In the genomic region with DNA sequence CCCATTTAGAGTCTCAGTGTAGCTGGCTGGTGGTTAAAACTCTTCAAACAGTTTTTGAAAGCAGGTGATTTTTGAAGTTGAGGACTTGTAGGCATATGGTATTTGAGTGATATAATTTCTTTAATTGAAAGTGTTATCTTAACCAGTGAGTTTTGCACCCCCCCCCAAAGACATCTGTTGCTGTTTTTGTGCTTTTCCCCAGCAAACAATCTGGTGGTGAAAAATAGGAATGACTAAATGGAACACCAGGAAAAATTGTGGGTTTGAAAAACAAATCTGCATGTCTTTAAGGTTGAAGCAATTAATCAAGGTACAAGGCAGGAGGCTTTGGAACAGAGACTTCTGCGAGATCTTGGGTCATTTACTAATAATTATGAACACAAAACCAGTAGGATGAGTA, we compare ENCODE assay signal across 27 mouse cellular contexts.
DNase-seq lines count a peak whose midpoint lies in the region; ATAC-seq and TF ChIP-seq lines count a peak whose summit lies in the region.
"Had no signal": no experiment of that assay in that cellular context is flagged by ENCODE, and none has a peak within 500 bp of the region (broad histone marks: within the 10 kb centered on the region; RNA-seq: fewer than 3 reads in every experiment).

No protein-coding gene starts in this region.

- WGBS in forebrain, postnatal 0 days = 90% methylated on average over 1 of the region's 1 CpGs
- WGBS in forebrain, embryonic 13.5 days = 90% methylated on average over 1 of the region's 1 CpGs

- H3K4me2 ChIP-seq in forebrain, postnatal 0 days (ENCODE audit: low read depth) = no peak overlapping the region
- H3K4me2 ChIP-seq in forebrain, embryonic 13.5 days = no peak overlapping the region
- H3K4me2 ChIP-seq: embryonic facial prominence, embryonic 13.5 days; embryonic facial prominence, embryonic 15.5 days; forebrain, embryonic 12.5 days; forebrain, embryonic 15.5 days had no signal

- peak; percentile 17 for DNase-seq in forebrain, postnatal 0 days
- DNase-seq in layer of hippocampus, adult 9-11 months = peak; percentile 36
- no peak for DNase-seq in layer of hippocampus, adult 11-12 months (ENCODE audit: low spot score)
- DNase-seq in left cerebral cortex, adult 9 months (ENCODE audit: low spot score in 2 of 2) = no peak
- DNase-seq: adrenal gland, adult 8-10 months; adrenal gland, postnatal 14 days; adrenal gland, postnatal 36 days; B cell, adult 2 months; cerebellum, adult 11 months; cerebellum, adult 18-20 months; cerebellum, adult 8-10 months; cerebellum, adult 9-11 months; cerebellum, postnatal 14 days; cerebellum, postnatal 36 days; embryo, embryonic 11 days had no signal

- H3K4me3 ChIP-seq in forebrain, postnatal 0 days (ENCODE audit: low read depth, low read length) = no peak overlapping the region
- no peak overlapping the region for H3K4me3 ChIP-seq in forebrain, embryonic 13.5 days
- H3K4me3 ChIP-seq: embryonic facial prominence, embryonic 13.5 days; embryonic facial prominence, embryonic 15.5 days; erythroblast, embryonic 14.5 days; forebrain, embryonic 10.5 days; forebrain, embryonic 12.5 days; forebrain, embryonic 15.5 days had no signal

- H3K4me1 ChIP-seq in forebrain, postnatal 0 days (ENCODE audit: insufficient read depth) = no peaks in the 10 kb centered on the region
- no peaks in the 10 kb centered on the region for H3K4me1 ChIP-seq in forebrain, embryonic 13.5 days
- H3K4me1 ChIP-seq: embryonic facial prominence, embryonic 15.5 days; forebrain, embryonic 12.5 days had no signal

- peak; percentile 16; the same call in 1 of the 2 replicates for ATAC-seq in forebrain, postnatal 0 days
- ATAC-seq in forebrain, embryonic 13.5 days = no peak
- ATAC-seq: activated CD4-positive, CD25-positive, alpha-beta regulatory T cell, adult 4 months; CD4-positive, CD25-positive, alpha-beta regulatory T cell, adult 4 months; forebrain, embryonic 15.5 days; Patski had no signal

- H3K27ac ChIP-seq in forebrain, postnatal 0 days (ENCODE audit: low read depth, low read length) = no peak overlapping the region
- H3K27ac ChIP-seq in forebrain, embryonic 13.5 days = no peak overlapping the region
- H3K27ac ChIP-seq: embryonic facial prominence, embryonic 13.5 days; embryonic facial prominence, embryonic 15.5 days; forebrain, embryonic 10.5 days; forebrain, embryonic 12.5 days; forebrain, embryonic 15.5 days had no signal

- no peak overlapping the region for H3K9ac ChIP-seq in forebrain, postnatal 0 days
- H3K9ac ChIP-seq in forebrain, embryonic 13.5 days = no peak overlapping the region
- H3K9ac ChIP-seq: embryonic facial prominence, embryonic 13.5 days; embryonic facial prominence, embryonic 15.5 days; forebrain, embryonic 12.5 days; forebrain, embryonic 15.5 days had no signal

- H3K27me3 ChIP-seq in forebrain, postnatal 0 days (ENCODE audit: insufficient read depth, low read length) = no peaks in the 10 kb centered on the region
- no peaks in the 10 kb centered on the region for H3K27me3 ChIP-seq in forebrain, embryonic 13.5 days
- H3K27me3 ChIP-seq: CH12.LX; embryonic facial prominence, embryonic 13.5 days; embryonic facial prominence, embryonic 15.5 days; forebrain, embryonic 15.5 days; Patski had no signal

- H3K36me3 ChIP-seq in forebrain, postnatal 0 days (ENCODE audit: insufficient read depth) = no peaks in the 10 kb centered on the region
- H3K36me3 ChIP-seq in forebrain, embryonic 13.5 days (ENCODE audit: poor library complexity, severe bottlenecking) = no peaks in the 10 kb centered on the region
- H3K36me3 ChIP-seq: embryonic facial prominence, embryonic 13.5 days; embryonic facial prominence, embryonic 15.5 days; forebrain, embryonic 10.5 days; forebrain, embryonic 12.5 days; forebrain, embryonic 15.5 days; G1E had no signal

- no peaks in the 10 kb centered on the region for H3K9me3 ChIP-seq in forebrain, postnatal 0 days (ENCODE audit: low read length)
- H3K9me3 ChIP-seq in forebrain, embryonic 13.5 days (replicated peaks) = no peaks in the 10 kb centered on the region
- H3K9me3 ChIP-seq: embryonic facial prominence, embryonic 13.5 days; embryonic facial prominence, embryonic 15.5 days; forebrain, embryonic 10.5 days; forebrain, embryonic 12.5 days; forebrain, embryonic 15.5 days; G1E had no signal

- no peak for TF ChIP-seq CTCF in forebrain, postnatal 0 days (IDR thresholded peaks at IDR 0.05; ENCODE audit: low read depth)

Comparison
In these comparisons a context has a peak if more than half of its experiments do, and no peak if none do; other contexts are left out.
1. DNase-seq: peak in forebrain, postnatal 0 days (single experiment) and layer of hippocampus, adult 9-11 months (single experiment); none in layer of hippocampus, adult 11-12 months (single experiment) and left cerebral cortex, adult 9 months (0 of 2).